Mouse (Mus musculus) G1E-ER4 (cell line): ENCODE results near the gene Tmem63c. TPM values are rescaled to one million over a fixed set of nuclear protein-coding genes. Genes with fewer than 3 reads are reported as not detected.

Experiments
- GATA1 ChIP-seq: IDR thresholded peaks from one replicate; pipeline ENCODE4 v1.8.0; 2012; ENCODE audit warnings: low read length, inconsistent platforms
- polyA plus RNA-seq: library from polyadenylated mRNA; stranded (reverse); fragments of >175 nt; gene quantifications from 2 replicates; pipeline ENCODE4 v1.2.3, GENCODE M21; 2012

Gene Tmem63c
- polyA plus RNA-seq: not detected in 2 replicates

DNA sequence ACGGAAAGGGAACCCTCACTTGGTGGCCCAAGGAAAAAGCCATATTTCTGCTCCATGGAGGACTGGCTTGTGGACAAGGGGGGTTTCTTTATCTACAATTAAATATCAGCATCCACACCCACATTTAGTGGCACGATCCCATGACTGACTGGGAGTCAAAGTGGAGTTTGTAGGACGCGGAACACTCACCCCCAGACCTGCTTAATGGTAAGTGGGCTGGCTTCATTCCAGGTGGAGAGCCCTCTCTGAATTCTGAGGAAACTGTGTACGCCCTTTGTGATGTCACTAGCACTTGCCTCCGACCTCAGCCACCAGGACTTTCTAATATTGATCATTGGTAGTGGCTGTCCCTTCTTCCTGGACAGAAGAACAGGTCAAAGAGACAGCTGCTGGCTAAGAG lies at the start of gene Tmem63c:
Gene Tmem63c (plus strand): TSS at position 301 of the 400 bp plus-strand sequence.
- no peak for TF ChIP-seq GATA1

DNA sequence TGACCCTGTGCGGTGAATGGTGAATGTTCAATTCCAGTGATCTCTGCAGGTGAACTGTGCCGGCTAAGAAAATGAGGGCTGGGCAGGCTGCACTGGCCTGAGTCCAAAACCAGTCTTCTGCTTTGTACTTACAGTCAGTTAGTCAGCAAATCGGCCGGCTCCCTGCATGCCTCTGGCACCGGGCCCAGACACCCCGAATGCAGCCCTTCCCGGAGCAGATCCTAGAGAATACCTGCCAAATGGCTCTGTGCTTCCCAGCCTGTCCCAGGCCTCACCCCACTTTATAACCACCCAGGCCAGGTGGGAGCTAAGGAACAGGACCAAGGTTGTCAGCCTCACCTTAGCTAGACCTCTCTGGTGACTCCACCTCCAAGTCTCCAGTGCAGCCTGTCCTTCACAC lies 47.9 kb upstream of the Tmem63c start:
- no peak for TF ChIP-seq GATA1

DNA sequence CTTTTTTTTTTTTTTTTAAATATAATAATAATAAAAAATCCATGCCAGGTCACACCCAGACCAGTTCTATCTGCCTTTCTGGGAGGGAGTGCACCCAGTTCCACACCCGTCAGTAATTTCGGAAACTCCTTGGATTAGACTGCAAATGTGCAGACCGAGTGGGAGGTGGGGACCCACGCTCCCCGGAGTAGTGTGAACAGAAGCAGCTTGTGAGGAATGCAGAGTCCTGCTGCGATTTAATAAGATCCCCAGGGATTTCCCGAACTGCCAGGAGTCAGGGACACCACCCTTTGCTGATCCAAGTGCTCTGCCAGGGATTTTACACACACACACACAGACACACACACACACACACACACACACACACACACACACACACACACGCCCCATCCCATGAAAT lies 47.4 kb upstream of the Tmem63c start:
- TF ChIP-seq GATA1: no peak

DNA sequence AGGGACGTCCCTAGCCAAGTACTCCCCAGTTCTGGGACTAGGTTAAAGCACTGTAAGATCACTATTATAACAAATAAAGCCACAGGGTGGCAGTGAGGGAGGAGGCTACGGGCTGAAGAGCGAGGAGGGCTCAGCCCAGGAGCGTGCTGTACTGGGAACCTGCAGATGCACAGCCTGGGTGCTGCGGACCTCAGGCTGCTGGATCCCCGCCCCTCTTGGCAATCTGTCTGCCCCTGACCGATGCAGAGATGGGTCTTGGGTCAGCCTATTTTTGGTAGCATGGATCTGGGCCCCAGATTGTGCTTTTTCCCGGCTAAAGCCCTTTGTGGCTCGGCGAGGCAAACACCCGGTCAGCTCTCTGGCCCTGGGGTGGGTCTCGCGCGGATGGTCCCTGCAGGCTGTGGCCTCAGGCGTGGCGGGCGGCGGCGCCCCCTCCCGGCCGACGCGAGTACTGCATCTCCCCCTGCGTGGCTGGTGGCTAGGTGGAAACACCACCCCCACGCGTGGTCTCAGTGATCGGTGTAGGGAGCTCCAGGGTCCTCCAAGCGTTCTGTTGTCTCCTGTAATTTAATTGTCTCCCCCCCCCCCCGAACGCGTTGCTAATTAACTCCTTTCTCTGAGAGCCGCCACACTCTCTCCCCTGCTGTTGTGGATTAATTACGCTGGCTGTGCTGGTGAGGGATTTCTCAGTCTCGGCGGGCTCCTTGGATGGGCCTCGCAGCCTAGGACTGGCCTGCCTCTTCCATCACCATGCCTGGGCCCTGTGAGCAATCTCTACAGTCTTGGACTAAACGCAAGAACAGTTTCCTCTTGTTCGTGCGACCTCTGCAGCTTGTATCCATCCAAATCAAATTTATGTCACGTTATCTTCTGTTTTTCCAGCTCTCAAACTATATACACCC lies 46.5 kb upstream of the Tmem63c start:
- no peak for TF ChIP-seq GATA1

DNA sequence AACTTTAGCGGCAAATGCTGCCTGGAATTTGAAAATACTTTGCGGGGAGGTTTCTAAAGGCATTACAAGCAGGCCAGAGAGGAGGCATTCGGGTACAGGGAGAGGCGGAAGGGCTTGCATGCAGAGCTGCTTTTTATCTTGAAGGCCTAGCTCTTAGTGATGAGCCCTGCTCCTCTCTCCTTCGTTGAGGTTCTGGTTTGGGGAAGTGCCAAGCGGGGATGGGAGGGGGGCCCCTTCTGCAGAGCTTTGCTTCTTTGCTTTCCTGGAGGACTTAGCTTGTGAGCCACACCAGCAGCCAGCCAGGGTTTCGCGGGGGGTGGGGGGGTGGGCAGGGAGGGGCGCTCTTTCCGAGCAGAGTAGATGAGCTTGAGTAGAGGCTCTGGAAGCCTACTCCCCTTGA lies 45.4 kb upstream of the Tmem63c start:
- no peak for TF ChIP-seq GATA1

DNA sequence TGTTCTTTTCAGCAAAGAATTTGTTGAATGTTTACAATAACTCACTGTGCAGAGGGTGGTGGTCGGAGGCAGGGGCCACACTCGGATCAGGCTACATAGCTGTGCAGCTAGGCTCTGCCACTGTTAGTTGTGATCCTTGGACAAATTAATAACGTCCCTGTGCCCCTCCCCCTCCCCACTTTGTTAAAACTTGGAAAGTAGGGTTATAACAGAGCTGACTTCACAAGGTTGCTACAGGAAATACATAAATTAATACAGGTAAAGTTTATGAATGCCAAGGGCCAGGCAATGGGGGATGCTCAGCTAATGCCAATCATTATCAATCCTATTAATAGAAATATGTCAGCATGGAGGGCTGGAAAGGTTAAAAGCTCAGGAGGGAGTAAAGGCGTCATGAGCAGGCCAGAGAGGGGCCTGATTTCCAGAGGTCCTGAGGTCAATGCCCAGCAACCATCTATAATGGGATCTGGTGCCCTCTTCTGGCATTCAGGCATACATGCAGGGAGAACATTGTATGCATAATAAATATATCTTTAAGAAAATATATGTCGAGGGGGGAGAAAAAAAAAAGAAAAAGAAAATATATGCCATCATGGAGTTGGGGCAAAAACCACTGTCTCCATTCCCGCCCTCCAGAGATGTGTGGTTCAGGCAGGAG lies 44.5 kb upstream of the Tmem63c start:
- no peak for TF ChIP-seq GATA1

DNA sequence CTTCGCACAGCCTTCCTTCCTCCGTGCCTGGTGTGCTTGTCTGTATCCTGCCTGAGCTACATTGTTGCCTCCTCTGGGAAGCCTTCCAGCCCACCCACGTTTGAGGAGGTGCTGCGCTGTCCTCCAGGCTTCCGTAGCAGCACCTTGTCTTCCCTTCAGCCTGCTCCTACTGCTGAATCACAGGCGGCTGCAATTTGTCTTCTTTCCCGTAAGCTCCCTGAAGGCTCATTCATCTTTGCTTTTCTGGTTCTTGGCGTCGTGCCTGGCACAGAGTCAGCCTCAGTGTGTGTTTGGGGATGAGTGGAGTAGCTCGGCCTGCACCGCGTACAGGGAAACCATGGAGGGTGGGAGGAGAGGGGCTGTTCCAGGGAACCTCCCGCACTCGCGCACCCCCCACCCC lies 43.3 kb upstream of the Tmem63c start:
- no peak for TF ChIP-seq GATA1

DNA sequence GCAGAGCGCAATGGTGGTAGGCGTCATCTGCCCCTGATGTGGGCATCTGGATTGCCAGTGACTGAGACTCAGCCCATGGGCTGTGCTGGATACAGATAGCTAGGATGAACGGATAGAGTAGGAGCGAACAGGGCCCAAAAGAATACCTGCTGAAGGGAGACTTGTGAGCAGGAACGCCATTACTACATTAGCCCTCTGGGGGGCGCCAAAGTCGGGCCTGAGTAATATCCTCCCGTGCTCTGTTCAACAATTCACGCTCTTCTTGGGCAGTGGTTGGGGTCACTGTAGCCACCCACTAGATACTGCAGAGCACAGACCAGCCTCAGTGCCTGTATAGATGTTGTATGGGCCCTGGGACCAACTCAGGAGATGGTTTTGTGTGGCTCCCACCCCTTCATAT lies 40.0 kb upstream of the Tmem63c start:
- TF ChIP-seq GATA1: no peak

DNA sequence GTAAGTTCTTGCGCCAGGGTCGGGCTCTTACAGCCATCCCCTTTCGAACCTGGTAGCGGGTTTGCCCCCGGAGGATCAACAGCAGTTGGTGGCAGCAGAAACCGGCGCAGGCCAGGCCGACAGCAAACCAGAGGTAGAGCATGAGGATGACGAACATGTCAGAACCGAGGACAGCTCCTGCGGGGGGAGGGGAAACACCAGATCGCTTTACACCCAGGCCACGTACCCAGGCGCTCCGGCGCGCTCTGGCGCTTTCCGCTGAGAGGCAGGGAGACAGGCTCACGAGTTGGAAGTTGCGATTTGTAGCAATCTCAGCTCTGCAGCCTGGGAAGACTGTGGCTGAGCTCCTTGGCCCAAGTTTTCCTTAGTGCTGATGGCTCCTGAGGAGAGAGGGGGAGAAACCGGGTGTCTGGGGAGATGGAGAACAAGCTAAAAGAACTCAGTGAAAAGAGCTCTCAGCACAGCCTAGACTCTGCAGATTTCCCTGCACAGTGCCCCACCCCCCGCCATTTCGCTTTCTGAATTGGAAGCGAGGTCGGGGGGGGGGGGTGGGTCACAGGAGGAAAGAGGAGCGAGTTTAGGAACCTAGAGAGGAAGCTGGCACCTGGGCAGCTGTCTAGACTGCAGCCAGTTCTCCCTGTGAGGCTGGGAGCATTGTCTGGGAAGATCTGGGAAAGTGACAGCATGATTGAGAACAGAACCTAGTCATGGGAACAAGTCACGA lies 37.5 kb upstream of the Tmem63c start:
- TF ChIP-seq GATA1: no peak

DNA sequence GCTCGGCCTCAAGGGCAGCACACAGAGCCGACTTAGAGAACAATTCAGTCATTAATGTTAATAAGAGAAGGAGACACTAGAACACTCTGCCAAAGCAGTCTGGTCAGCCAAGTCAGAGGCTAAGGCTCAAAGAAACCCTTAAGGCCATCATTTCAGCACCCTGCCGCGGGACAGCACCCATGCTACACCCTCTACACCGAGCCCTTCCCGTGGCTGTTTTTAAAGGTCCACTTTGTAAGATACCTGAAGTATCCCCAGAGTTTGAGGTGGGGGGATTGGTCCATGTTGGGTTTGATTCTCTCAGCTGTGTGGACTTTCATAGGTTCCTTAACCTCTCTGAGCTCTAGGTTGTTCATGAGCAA lies 37.0 kb upstream of the Tmem63c start:
- no peak for TF ChIP-seq GATA1

DNA sequence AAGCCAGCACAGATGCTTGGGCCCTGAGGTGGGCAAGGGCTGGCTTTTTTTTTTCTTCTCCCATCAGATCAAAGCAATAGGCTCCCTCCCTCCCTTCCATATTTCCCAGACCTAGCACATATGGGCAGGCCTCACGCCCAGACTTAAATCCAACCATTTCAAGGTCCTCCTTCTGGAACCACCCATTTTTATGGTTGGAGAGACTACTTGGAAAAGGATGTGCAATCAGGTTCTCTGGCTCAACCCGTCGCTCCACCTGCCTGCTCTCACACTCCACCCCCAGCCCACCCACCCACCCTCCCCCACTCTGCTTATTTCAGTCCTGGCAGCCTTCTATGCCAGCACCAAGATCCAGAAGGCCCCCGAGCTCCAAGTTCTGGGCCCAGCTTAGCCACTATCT lies 34.6 kb upstream of the Tmem63c start:
- no peak for TF ChIP-seq GATA1

DNA sequence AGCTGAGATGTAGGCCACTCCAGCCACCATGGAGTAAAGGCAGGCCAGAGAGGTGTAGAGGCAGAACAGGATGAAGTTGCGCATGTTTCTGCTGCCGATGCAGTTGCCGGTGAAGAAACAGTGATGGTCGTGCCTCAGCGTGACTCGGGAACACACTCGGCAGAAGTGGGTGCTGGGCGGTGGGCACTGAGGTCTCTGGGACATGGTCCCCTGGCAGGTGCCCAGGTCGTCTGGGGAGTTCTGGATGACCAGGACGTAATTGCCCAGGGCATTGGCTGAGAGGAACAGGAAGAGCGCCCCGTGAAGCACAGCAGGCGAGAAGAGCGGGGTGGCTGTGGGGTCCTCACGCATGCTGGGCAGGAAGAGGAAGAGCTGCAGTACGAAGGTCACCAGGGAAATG lies 32.9 kb upstream of the Tmem63c start:
- TF ChIP-seq GATA1: no peak

DNA sequence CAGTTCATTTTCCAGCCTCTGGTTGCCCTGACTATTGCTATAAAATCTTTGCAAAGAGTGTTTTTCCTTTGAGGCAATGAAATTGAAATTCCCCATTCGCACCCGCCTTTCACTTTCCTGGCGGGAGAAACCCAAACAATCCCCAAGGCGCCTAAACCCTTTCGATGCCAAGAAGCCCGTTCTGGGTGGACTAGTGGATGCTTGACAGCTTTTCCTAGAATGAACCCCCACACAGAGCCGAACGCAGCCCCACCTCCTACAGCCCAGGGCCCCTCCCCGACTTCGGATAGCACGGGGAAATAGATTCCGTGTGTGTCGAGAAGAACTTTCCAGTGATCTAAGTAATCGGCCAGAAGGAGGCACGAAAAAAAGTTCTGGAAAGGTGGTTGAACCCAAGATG lies 31.8 kb upstream of the Tmem63c start:
- no peak for TF ChIP-seq GATA1

DNA sequence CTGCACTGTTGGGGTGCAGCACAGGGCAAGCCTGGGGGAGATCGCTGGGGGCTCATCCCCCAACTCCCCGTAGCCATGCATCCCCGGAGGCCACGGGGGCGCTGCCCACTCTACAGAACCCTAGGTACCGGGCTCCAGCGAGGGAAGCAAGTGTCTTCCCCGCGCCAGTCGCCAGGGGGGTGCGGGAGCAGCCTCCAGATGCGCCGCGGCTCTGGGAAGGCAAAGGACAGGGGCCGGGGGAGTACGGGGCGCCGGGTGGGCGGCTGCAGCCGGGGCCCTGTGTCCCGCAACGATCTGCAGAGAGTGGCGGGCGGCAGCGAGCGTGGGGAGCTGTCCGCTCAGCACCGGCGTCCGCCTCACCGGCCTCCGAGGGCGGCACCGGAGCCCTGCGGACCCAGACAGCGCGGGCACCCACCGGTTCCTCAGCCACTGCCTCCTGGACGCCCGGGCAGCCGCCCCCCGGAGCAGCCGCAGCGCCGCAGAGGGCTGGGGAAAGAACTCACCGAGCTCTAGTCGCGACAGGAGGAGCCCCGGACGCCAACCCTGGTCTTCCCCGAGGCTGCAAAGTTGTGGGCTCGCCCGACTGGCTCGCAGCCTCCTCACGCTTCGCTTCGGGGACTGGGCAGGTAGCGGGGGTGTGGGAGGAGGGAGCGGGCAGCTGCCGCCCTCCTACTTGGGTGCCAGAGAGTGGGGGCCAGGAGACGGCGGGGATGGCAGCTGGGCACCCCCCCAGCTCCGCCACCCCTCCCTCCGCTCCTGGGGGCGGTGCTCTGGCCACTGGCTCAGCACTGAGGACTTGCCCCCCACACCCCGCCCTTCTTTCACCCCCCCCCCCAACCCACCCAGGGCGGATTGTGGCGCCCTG lies 31.0 kb upstream of the Tmem63c start, which contains the start of gene Zdhhc22:
Gene Zdhhc22 (minus strand): TSS at position 541 of the 865 bp plus-strand sequence.
- no peak for TF ChIP-seq GATA1

DNA sequence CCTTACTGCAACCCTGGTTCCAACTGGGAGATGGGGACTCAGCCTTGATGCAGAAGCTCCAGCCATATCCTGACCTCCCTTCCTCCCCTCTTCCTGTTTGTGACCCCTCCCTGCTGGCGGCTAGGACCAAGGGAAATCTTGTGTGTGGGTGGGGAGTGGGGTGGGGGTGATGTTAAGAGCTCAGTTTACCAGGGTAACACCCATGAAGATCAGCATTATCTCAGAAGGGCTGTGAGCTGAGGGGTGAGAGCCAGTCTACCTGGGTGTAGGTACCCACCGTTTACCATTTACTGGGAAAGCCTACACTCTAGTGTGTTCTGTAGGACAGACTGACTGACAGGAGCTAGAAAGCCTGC lies 30.4 kb upstream of the Tmem63c start:
- TF ChIP-seq GATA1: no peak
